Mouse (Mus musculus) left cerebral cortex, adult 9 months (tissue): ENCODE measurements around the gene Trabd.
A peak's percentile ranks its signal among the peaks of the same experiment; 100 is the strongest.

Experiments
- DNase-seq, 2 experiments: peaks; one replicate each; pipeline ENCODE4 v3.0.0; 2022; ENCODE audit warnings: low spot score in 2 of 2

Gene Trabd

DNA sequence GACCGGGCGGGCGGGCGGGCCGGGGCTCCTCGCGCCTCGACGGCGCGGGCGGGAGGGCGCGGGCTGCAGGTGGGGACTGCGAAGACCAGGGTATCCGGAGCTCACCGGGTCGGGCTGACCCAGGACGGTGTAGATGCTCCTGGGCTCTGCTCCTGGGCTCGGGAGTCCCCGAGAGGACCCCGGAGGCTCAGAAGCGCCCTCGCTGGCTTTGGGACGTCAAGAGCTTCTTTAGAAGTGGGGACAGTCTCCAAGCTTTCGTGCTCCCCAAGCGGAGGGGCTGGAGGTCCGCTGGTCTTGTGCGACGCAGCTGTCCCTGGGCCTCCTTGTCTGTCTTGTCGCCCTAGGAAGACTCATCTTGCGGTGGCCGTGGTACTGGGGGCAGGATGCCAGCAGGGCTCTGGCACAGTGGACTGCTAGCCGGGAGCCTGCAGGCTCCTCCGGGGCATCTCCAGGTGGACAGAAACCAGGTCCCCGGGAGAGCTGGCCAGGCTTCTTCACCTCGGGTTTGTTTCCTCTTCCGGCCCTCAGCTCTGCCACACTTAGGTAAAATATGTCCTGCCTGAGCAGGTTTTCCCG lies 1.3 kb downstream of the Trabd start:
- DNase-seq, result peak in 1 of 2 experiments; percentile 37

GRCm38 (mm10) chr15:89078208-89078836 lies 3.4 kb downstream of the Trabd start:
- DNase-seq, result no peak

GRCm38 (mm10) chr15:89083906-89084305 lies 9.0 kb downstream of the Trabd start:
- DNase-seq, result no peak

DNA sequence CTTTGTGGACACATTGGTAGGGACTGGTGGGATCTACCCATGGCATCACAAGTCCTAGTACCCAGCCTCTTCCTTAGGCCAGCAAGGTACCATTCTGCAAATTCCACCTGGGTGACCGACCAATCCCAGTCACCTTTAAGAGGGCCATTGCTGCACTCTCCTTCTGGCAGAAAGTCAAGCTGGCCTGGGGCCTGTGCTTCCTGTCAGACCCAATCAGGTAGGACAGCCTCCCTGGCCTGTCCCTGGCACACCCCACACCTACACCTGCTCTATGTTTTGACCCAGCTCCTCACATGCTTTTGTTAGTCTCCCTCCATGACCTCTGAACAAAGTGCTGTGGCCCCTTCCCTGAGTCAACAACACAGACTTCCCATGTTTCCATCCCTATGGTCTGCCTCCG lies 9.9 kb downstream of the Trabd start:
- no peak for DNase-seq

GRCm38 (mm10) chr15:89088607-89089247 lies 13.8 kb downstream of the Trabd start, which contains the start of gene Selenoo:
Gene Selenoo, plus strand, starts transcription at chr15:89089084.
- DNase-seq, result peak; percentile 75 to 89

- DNase-seq, result no peak
Observed at GRCm38 (mm10) chr15:89089248-89090051, 14.5 kb downstream of the Trabd start.

DNA sequence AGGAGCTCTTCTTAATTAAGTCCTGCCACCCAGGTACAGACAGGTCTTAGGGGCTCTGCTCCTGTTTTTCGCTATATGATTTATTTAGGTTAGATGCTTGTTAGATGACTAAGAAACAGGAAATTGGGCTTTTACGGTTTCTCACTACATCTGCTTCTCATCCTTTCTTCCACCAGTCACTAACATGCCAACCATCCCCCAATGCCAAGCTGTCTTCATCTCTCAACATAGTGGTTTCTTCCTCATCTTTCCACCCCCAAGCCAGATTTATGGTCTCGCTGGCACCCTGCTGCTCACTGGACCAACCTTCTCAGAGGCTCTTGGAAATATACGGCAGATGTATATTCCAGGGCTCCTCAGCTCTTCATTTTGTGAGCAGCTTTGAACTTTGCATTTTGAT lies 15.7 kb downstream of the Trabd start:
- no peak for DNase-seq

DNA sequence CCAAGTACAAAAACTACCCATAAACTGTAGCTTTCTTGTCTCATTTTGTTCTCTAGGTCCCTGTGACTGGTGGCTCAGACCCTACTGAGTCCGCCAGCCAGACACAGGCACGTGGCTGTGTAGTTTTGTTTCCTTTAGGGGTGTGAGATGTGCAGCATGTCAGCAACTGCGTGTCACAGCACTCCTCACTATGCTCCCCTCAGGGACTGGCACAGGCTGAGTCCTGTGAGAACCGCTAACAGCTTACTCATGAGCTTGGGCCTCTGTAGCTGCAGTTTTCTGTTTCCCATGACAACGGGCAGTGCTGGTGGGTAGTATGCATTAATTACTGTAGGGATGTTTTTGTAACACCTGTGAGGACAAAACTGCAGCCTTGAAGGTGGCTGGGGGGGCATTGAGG lies 17.3 kb downstream of the Trabd start:
- no peak for DNase-seq

GRCm38 (mm10) chr15:89097450-89097849 lies 22.5 kb downstream of the Trabd start:
- peak in 1 of 2 experiments; percentile 34 for DNase-seq

DNA sequence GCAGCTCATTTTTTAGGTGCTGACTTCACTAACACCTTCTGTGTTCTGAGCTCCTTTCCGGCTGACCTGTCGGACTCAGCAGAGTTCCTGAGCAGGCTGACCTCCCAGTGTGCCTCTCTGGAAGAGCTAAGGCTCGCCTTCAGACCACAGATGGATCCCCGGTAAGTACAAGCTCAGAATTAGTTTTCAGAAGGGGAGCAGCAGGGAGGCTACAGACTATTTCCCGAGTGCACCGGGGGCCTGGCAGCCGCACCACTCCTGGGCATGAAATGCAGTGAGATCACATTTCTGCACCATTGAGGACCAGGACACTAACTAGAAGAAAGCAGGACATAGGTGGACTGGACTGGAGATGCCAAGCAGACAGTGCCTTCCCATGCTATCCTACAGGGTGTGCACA lies 23.7 kb downstream of the Trabd start:
- DNase-seq, result no peak

GRCm38 (mm10) chr15:89100823-89101222 lies 25.9 kb downstream of the Trabd start:
- DNase-seq, result no peak

GRCm38 (mm10) chr15:89102646-89103045 lies 27.7 kb downstream of the Trabd start:
- DNase-seq, result no peak

GRCm38 (mm10) chr15:89103921-89104320 lies 29.0 kb downstream of the Trabd start:
- no peak for DNase-seq

DNA sequence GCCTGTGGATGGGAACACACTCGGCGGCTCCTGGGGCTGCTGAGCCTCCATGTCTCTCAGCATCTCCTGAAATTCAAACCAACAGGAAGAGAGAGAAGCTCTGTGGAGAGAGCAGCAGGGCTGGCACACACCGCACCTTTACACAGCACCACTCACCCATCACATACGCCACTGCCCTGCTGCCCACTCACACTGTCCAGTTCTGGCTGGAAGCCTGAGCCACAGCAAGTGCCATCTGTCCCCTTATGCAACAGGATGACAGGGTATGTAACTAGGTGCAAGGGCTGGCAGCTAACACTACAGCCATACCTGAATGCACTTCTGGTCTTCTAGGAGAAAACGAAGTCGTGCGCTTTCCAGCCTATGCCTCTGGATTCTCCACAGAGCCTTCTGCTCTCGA lies 29.5 kb downstream of the Trabd start:
- DNase-seq, result peak in 1 of 2 experiments; percentile 73

DNA sequence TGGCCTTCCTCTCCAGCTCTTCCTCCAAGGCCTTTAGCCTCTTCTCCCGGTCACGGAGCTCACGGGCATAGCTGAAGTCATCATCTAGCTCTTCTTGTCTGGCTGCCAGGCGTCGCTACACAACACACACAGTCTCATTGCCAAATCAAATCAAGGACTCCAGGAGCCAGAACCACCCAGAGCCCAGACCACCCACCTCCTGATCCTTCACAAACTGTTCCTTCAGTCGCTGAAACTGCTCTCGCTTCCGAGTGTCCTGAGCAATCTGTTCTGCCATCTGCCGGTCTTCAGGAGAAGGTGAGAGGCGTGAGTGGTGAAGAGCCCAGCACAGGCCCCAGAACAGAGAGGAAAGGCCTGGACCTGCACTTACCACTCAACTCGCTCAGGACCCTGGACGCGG lies 31.1 kb downstream of the Trabd start:
- peak in 1 of 2 experiments; percentile 63 for DNase-seq

GRCm38 (mm10) chr15:89106976-89107375 lies 32.1 kb downstream of the Trabd start:
- no peak for DNase-seq

DNA sequence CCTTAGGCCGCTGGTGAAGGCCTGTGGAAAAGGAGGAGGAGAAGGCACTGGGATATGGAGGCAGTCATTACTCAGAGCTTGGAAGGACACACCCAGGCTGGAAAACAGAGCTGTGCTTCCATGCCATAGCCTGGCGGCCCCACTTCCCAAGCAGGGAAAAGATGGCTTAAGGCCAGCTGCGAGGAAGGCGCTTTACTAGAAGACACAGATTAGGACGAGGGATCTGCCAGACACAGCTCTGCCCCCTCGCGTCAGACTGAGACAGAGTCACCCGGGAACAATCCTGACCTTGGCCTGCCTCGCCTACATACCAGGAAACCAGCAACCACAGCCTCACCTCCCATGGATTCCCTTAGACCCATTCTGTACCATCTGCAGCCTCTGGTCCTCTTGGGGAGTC lies 35.2 kb downstream of the Trabd start:
- no peak for DNase-seq

DNA sequence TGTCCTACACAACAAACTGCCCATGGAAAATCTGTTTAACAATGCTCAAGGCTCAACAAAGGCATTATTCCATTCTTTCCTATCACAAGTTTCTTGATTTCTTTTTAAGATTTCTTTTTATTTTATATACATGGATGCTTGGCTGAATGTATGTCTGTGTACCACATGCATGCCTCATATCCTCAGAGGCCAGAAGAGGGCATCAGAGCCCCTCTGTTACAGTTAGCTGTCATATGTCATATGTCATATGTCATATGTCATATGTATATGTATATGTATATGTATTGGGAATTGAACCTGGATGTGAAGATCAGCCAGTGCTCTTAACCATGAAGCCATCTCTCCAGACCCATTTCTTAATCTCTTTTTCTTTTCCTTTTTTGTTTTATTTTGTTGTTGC lies 43.1 kb downstream of the Trabd start:
- no peak for DNase-seq

DNA sequence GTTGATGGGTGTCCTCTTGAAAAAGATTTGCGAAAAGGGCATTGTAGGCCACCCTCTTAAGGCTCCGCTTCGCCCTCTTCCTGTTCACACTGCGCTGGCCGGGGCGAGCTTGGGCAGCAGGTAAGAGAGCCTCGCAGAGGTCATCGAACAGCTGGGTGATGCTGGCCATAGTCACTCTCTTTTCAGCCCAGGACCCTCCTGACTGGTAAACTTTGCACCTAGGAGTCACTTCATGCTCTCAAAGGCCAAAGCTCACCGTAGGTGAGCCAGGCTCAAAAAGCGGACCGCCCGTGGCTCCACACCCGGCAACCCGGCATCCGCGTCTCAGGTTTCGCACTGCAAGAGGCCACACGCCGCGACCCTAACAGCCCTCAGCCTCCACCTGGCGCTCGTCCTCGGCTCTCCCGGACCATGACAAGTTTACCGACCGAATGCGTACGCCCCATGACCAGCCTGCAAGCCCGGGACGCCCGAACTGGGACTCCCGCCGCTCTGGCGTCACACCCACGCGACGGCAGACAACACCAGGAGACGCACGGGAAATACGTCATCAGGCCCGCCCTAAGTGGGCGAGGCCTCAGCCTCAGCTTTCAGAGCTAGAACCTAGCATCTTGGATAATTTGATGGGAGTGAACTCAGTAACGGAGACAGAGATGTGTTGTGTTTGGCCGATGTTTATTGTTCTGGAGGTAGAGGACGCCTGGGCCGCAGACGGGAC lies 47.9 kb downstream of the Trabd start, which contains the start of gene Tubgcp6:
Gene Tubgcp6, minus strand, starts transcription at position 464 of the 718 bp plus-strand sequence.
- DNase-seq, result peak; percentile 90 to 96

- peak in 1 of 2 experiments; percentile 71 for DNase-seq
Observed at GRCm38 (mm10) chr15:89123595-89123994, 48.7 kb downstream of the Trabd start.

DNA sequence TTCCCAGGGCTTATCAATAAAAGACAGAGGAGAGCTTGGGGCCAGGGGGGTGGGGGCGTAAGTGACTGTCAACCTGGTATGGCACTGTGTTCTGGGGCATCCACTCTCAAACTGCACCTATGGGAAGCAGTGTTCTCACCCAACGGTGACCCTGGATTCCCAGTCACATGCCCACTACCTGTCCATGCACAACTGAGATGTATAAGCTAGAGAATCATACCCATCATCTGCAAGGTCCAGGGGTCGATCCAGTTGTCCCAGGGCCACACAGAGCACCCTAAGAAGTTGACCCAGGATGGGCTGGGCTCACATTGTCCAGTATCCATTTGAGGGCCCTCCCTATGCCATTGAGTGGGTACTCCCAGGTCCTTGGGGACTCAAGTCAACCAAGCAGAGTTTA lies 49.4 kb downstream of the Trabd start:
- DNase-seq, result no peak

DNA sequence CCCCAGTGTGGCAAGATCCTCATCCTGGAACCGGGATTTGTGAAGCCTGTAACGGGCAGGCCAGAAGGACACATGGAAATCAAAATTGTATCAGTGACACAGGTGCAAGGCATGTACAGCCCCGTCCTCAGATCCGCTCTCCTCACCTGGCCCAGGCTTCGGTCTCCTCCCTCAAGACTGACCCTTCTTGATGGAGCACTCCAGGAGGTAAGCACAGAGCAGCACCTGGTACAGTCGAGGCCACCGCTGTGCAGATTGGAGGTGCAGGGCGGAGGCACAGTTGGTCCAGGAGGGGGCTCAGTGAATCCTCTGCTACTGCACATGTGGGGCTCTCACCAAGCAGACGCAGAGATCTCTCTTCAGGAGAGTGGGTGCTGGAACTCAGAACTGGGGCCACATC lies 50.4 kb downstream of the Trabd start:
- no peak for DNase-seq
